Mouse (Mus musculus): ENCODE measurements around the gene Cela3a.

DNA sequence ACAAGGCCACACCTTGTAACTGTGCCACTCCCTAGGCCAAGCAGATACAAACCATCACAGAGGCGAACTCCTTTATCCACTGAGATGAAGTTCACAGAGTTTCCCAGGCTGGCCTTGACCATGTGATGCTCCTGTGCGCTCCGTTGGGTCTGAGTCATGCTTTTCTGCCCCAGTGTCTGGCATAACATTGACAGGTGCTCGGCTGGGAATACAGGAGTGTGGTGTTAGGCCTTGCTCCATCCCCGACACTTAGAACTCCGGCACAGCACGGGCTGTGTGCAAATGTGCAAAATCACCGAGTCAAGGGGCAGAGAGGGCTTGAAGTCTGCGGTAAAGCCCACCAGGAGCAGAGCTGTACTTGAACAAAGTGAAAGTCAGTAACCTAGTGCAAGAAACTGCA lies 16.7 kb downstream of the Cela3a start:
- no peak for TF ChIP-seq CTCF (conservative IDR thresholded peaks at IDR 0.05; ENCODE audit: insufficient read depth, insufficient read length, low read depth, low read length)
- TF ChIP-seq POLR2A (IDR thresholded peaks at IDR 0.05; ENCODE audit: low read depth, low read length): no peak

Measured in kidney, adult 2 months (tissue).